Mouse (Mus musculus): ENCODE results near the gene Scamp4.
"Not testable (repeated sequence)": the region's sequence is repeated elsewhere in the genome, so short reads cannot be mapped to it uniquely, and the experiment has no call there.

Scamp4 gene

GRCm38 (mm10) chr10:80610116-80610785 is 7.6 kb downstream of the Scamp4 start:
- peak; percentile 64 for DNase-seq (ENCODE audit: low read depth)

DNA sequence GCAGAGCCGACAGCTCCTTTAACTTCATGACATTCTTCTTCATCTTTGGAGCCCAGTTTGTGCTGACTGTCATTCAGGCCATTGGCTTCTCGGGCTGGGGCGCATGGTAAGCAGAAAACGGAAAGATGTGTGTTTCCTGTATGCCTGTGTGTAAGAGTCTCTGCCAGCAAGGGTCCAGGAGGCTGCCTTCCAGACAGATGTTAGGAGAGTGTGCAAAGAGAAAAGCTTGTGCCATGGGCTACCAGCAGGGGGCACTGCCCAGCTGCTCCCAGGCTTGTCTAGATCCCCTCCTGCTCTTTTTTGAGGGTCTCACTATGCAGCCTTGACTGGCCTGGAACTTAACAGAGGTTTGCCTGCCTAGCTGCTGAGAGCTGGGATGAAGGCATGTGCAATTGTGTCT is 8.4 kb downstream of the Scamp4 start:
- DNase-seq (ENCODE audit: low read depth), result peak; percentile 83

- DNase-seq (ENCODE audit: low read depth), result no peak
Measured at GRCm38 (mm10) chr10:80611905-80612304, 9.2 kb downstream of the Scamp4 start.

DNA sequence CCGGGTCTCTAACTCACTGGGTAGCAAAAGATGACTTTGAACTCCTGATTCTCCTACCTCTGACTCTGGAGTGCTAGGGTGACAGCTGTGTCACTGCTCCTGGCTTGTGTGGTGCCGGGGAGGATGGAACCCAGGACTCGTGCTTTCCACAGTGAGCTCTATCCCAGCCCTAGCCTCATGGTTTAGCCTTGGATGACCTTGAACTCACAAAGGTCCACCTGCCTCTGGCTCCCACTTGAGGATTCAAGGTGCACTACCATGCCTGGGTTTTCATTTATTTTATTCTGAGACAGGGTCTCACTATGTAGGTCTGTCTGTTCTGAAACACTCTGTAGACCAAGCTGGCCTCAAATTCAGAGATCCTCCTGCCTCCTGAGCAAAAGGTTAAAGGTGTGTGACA is 11.1 kb downstream of the Scamp4 start:
- DNase-seq (ENCODE audit: low read depth), result no peak

- DNase-seq (ENCODE audit: low read depth), result no peak
Measured at GRCm38 (mm10) chr10:80614351-80614750, 11.7 kb downstream of the Scamp4 start.

DNA sequence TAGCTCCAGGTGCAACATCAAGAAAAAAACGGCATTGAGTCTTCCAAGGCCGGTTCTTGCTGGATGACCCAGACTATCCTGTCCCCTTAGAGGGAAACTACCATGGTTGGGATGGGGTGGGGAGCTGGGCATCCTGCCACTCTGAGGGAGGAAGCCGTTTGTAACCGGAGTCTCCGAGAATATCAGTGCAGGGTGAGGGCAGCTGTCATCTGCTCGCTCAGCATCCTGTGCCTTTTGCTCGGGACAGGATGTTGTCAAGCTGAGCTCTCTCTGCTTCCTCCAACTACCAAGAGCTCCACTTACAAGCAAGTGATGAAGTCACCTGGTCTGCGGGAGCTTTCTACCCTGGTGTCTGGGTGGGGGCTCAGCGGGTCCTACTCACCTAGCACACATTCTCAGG is 15.5 kb downstream of the Scamp4 start:
- DNase-seq (ENCODE audit: low read depth), result peak; percentile 88

DNA sequence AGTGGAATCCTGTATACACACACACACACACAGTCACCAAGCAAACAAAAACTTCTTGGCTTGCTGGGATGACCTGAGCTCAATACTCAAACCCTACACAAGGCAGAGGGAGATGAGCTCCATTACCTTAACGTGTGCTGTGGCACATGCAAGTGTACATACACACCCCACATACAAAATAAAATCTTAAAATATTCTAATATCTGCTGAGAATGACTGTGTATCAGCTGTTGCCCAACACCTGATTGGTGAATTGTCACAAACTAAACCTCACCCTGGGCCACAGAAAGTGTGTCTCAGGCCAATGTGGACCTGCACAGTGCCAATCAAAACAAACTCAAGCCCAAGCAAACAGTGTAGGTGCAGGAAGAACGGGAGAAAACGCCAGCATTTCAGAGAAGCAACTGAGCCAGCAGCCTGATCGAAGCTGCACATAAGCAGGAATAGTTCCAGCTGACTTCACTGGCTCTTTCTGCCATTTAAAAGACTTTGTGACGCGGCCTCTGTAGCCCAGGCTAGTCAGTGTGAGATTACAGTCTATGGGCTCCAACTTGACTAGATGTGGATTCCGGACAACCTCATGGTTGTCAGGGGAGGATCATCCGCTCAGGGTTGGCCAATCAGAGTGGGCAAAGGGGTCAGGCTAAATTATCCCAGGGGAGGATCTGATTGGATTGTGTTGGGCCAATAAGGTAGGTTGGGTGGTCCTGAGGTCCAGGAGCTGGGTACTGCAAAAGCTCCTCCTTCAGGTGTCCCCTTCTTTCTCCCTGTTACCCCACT is 17.0 kb downstream of the Scamp4 start:
- no peak for DNase-seq (ENCODE audit: low read depth)

DNA sequence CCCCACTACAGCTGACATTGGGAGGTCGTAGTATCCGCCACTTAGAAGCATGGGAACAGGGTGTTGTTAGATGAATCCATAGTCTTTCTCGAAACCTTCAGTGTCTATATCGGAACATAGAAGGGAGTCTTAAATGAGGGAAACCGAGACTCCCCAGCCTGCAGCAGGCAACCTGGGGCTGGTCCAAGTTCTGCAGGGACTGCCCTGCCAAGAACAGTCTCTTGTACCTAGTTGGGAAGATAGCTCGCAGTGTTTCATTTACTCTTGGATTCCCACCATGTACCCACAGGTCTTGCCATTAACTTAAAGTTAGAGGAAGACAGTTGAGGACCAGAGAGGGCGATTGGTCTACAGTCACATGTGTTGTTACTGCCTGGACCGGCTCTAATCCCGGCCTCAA is 17.7 kb downstream of the Scamp4 start:
- no peak for DNase-seq (ENCODE audit: low read depth)

- no peak for DNase-seq (ENCODE audit: low read depth)
Measured at GRCm38 (mm10) chr10:80620796-80621689, 18.4 kb downstream of the Scamp4 start.

- no peak for DNase-seq (ENCODE audit: low read depth)
Measured at GRCm38 (mm10) chr10:80621690-80621939, 18.9 kb downstream of the Scamp4 start.

- DNase-seq (ENCODE audit: low read depth), result peak; percentile 100
Measured at GRCm38 (mm10) chr10:80621940-80622660, 19.4 kb downstream of the Scamp4 start.

DNA sequence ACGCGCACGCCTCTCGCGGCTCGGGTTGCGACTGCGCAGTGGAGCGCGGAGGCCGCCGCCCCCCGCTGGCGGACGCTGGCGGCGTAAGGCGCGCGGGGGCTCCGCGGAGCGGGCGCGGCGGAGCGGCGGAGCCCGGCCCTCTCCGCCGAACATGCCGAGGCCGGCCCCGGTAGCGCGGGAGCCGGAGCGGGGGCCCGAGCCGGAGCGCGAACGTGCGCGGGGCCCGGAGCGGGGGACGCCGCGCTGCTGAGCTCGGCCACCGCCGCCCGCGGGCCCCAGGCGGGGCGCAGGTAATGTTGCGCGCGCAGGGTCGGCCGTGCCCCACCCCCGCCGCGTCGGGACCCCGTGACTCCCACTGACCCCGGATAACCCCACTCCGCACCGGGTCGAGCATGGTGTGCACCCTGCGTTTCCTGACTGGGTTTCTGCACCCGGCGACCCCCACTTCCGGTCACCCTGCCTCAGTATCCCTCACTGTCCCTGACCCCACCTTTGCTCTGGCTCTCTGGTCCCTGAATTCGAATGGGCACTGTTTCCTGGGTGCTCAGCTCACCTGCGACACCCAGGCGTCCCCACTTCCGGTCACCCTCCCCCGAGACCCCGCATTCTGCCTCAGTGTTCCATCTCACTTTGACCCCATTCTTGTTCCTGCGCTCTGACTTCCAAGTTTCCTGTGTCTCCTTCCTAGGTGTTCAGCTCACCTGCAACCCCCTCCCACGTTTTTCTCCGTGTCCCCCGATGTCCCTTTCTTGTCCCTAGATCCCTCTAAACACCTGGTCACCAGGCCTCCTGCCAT is 20.2 kb downstream of the Scamp4 start, which contains the start of gene Csnk1g2:
Csnk1g2 (plus strand) TSS at position 178 of the 796 bp plus-strand sequence.
- DNase-seq (ENCODE audit: low read depth), result no peak

GRCm38 (mm10) chr10:80623457-80624191 is 21.0 kb downstream of the Scamp4 start:
- peak; percentile 75 for DNase-seq (ENCODE audit: low read depth)

DNA sequence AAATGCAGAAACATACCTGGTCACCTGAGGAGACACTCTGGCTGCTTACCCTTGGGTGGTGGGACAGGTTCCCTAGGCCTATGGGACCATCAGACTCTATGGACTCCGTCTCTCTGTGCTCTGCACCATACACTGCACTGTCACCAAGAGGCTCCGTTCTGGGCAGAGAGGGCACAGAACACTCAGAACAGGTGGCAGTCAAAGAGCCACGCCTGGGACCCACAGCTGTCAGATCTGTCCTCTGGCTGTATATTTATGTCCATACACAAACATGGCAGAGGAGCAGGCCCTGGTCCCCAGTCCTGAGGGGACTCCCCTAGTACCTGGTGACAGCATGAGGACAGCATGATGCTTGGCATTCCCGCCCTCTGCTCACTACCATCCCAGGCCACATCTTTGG is 23.1 kb downstream of the Scamp4 start:
- DNase-seq (ENCODE audit: low read depth), result no peak

GRCm38 (mm10) chr10:80627685-80628084 is 25.0 kb downstream of the Scamp4 start:
- no peak for DNase-seq (ENCODE audit: low read depth)

DNA sequence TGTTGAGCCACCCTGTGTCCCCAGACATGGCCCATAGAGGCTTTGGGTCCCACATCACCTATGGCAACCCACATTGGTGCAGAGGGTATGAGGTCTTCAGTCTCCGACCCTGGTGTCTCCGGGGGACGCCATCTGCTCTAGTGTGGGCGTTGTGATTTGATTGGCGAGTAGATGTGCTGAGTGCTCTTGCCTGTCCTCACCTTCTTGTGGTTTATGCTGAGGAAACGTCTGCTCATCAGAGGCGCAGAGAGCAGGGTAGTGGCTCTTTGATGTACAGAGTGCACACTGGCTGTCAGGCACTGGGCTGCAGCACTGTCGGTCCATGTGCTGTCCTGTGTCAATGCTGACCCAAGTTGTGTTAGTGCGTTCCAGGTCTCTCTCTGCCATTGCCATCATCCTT is 26.3 kb downstream of the Scamp4 start:
- DNase-seq (ENCODE audit: low read depth), result peak; percentile 66

DNA sequence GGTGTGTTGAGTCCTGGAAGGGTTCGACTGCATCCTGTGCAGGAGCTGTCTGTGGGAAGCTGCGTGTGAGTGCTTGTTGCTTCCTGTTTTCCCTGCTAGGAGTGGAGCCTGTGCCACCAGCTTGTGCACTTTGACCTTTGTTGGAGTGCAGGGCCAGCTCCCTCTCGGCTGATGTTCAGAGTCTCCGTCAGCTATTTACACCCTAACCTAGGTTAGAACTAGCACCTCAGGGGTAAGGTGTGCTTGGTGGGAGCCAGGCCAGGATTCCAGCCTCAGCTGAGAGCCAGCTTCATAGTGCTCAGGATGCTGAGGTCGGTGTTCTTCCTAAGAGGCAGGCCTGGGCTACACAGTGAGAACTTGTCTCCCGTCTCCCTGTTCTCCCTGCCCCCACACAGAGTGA is 32.7 kb downstream of the Scamp4 start:
- no peak for DNase-seq (ENCODE audit: low read depth)

DNA sequence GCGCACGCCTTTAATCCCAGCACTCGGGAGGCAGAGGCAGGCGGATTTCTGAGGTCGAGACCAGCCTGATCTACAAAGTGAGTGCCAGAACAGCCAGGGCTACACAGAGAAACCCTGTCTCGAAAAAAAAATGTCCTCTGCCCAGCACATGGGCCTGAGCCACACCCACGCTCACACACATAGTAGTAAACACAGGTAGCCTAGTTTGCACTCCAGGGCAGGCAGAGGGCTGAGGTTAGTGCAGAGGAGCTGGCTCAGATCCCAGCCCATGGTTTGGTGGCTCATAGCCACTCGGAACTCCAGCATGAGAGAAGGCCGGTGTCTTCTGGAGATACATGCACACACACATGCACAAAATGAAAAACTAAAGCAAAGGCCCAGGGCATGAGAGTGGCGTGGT is 44.3 kb downstream of the Scamp4 start:
- no peak for DNase-seq (ENCODE audit: low read depth)

DNA sequence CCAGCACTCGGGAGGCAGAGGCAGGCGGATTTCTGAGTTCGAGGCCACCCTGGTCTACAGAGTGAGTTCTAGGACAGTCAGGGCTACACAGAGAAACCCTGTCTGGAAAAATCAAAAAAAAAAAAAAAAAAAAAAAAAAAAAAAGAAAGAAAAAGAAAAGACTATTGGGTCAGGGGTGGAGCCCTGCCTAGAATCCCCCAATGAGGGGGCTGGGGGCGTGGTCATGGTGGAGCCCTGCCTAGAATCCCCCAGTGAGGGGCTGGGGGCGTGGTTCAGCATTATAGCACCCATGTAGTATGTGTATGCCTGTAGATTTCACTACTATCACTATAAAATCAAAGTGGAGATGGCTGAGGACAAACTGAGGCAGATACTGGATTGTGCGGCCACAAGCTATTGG is 47.2 kb downstream of the Scamp4 start:
- DNase-seq (ENCODE audit: low read depth), result not testable (repeated sequence)

DNA sequence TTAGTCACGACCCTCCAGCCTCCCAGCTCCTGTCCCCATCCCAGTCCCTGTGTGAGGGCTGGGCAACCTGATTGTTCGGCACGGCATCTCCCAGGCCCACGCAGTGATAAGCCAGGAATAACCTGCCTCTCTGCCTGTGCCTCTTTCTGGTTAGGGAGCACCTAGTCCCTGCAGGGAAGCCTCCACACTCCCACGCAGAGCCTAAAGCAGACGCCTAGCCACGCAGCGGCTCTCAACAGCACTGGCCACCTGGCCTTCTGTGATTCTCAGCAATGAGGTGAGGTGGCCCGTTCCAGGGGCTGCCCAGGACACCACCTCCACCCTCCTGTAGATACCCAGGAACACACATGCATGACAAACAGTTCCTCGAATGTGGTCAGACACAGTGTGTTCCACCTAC is 47.7 kb downstream of the Scamp4 start:
- DNase-seq (ENCODE audit: low read depth), result no peak
